In genomic region chr13:38347021-38347774, GRCm38 (mm10) we compare ENCODE assay signal across 7 mouse cellular contexts. TPM values are rescaled to one million over a fixed set of nuclear protein-coding genes. Genes with fewer than 3 reads are reported as not detected.
DNase-seq lines count a peak whose midpoint lies in the region; ATAC-seq and TF ChIP-seq lines count a peak whose summit lies in the region.

No protein-coding gene starts in this region.

- H3K79me2 ChIP-seq in CH12.LX (replicated peaks; ENCODE audit: control insufficient read depth, extremely low read depth, insufficient read depth, poor library complexity, severe bottlenecking): no peaks in the 10 kb centered on the region

- dilution Hi-C loops in CH12.LX (cut with MboI; ENCODE audit: extremely low pct_ligation_motif_present, extremely low pct_unique_long_range_greater_than_20kb, low sequenced_read_pairs): no loop called here

- ATAC-seq in forebrain, postnatal 0 days: no peak
- ATAC-seq in midbrain, embryonic 13.5 days: no peak

- WGBS in forebrain, postnatal 0 days: 4% methylated on average over 19 of the region's 19 CpGs
- WGBS in kidney, adult 2 months: 9% methylated on average over 19 of the region's 19 CpGs
- WGBS in midbrain, embryonic 13.5 days: 5% methylated on average over 19 of the region's 19 CpGs

- peaks cover 7 to 24% of the 10 kb centered on the region in 2 experiments for H3K4me1 ChIP-seq in CH12.LX (ENCODE audit: control insufficient read depth in 1 of 2, insufficient read depth in 2 of 2)
- peaks cover 8% of the 10 kb centered on the region; the same call in 1 of the 2 replicates for H3K4me1 ChIP-seq in forebrain, postnatal 0 days (ENCODE audit: insufficient read depth)
- peaks cover 19% of the 10 kb centered on the region; the same call in 1 of the 2 replicates for H3K4me1 ChIP-seq in kidney, adult 2 months (ENCODE audit: control insufficient read depth, insufficient read depth, low read length)
- H3K4me1 ChIP-seq in midbrain, embryonic 13.5 days (replicated peaks): peaks cover 30% of the 10 kb centered on the region

- no peak for TF ChIP-seq RAD21 in CH12.LX (IDR thresholded peaks at IDR 0.05; ENCODE audit: low read depth, low read length)

- peak overlapping the region in 2 of 3 experiments; percentile 28 to 58 for H3K4me3 ChIP-seq in CH12.LX (replicated peaks in 1 of 3; ENCODE audit: low read depth in 2 of 3, low read length in 2 of 3, poor library complexity in 1 of 3)
- H3K4me3 ChIP-seq in forebrain, postnatal 0 days (ENCODE audit: low read depth, low read length): peak overlapping the region; percentile 43
- H3K4me3 ChIP-seq in kidney, adult 2 months (ENCODE audit: insufficient read depth, low read depth, low read length): peak overlapping the region; percentile 57
- peak overlapping the region; percentile 47 for H3K4me3 ChIP-seq in midbrain, embryonic 13.5 days (replicated peaks)

- no peaks in the 10 kb centered on the region for H3K27me3 ChIP-seq in CH12.LX (replicated peaks)
- H3K27me3 ChIP-seq in forebrain, postnatal 0 days (ENCODE audit: insufficient read depth, low read length): peaks cover 53% of the 10 kb centered on the region
- H3K27me3 ChIP-seq in kidney, adult 2 months (replicated peaks; ENCODE audit: control insufficient read depth, insufficient read depth, low read length): no peaks in the 10 kb centered on the region
- H3K27me3 ChIP-seq in midbrain, embryonic 13.5 days: peaks cover 73% of the 10 kb centered on the region

- H3K9me3 ChIP-seq in CH12.LX (replicated peaks; ENCODE audit: low read length): peaks cover 22% of the 10 kb centered on the region
- H3K9me3 ChIP-seq in forebrain, postnatal 0 days (ENCODE audit: low read length): no peaks in the 10 kb centered on the region
- no peaks in the 10 kb centered on the region for H3K9me3 ChIP-seq in midbrain, embryonic 13.5 days

- in situ Hi-C loops in CH12.LX (cut with MboI; ENCODE audit: low pct_ligation_motif_present, low pct_unique_long_range_greater_than_20kb, low sequenced_read_pairs): loop anchor here (25.0 kb wide), 1 partner anchor 240 kb away; no protein-coding TSS in a partner anchor

- TF ChIP-seq CTCF in CH12.LX (conservative IDR thresholded peaks at IDR 0.05 in 1 of 2, IDR thresholded peaks at IDR 0.05 in 1 of 2; ENCODE audit: low read depth in 2 of 2, low read length in 2 of 2): no peak
- no peak for TF ChIP-seq CTCF in forebrain, postnatal 0 days (IDR thresholded peaks at IDR 0.05; ENCODE audit: low read depth)
- no peak for TF ChIP-seq CTCF in kidney, adult 2 months (conservative IDR thresholded peaks at IDR 0.05; ENCODE audit: insufficient read depth, insufficient read length, low read depth, low read length)

- H3K4me2 ChIP-seq in CH12.LX (ENCODE audit: insufficient read depth, low read depth, poor library complexity, severe bottlenecking): peak overlapping the region; percentile 80
- peak overlapping the region; percentile 77 for H3K4me2 ChIP-seq in forebrain, postnatal 0 days (ENCODE audit: low read depth)
- peak overlapping the region; percentile 79 for H3K4me2 ChIP-seq in midbrain, embryonic 13.5 days (replicated peaks)

- no peak overlapping the region; the same call in 1 of the 2 replicates for H3K27ac ChIP-seq in CH12.LX (ENCODE audit: insufficient read depth, low read depth)
- H3K27ac ChIP-seq in forebrain, postnatal 0 days (ENCODE audit: low read depth, low read length): no peak overlapping the region
- peak overlapping the region; percentile 24; the same call in 1 of the 2 replicates for H3K27ac ChIP-seq in kidney, adult 2 months (ENCODE audit: insufficient read depth, low read depth, low read length)
- no peak overlapping the region for H3K27ac ChIP-seq in midbrain, embryonic 13.5 days

- H3K9ac ChIP-seq in CH12.LX (ENCODE audit: insufficient read depth, low read depth): no peak overlapping the region
- no peak overlapping the region for H3K9ac ChIP-seq in forebrain, postnatal 0 days
- no peak overlapping the region for H3K9ac ChIP-seq in midbrain, embryonic 13.5 days (replicated peaks)

- peaks cover 0 to 7% of the 10 kb centered on the region in 2 experiments for H3K36me3 ChIP-seq in CH12.LX (replicated peaks in 1 of 2; ENCODE audit: control insufficient read depth in 1 of 2, insufficient read depth in 1 of 2, low read length in 1 of 2)
- H3K36me3 ChIP-seq in forebrain, postnatal 0 days (ENCODE audit: insufficient read depth): no peaks in the 10 kb centered on the region
- no peaks in the 10 kb centered on the region for H3K36me3 ChIP-seq in kidney, adult 2 months (ENCODE audit: control insufficient read depth, insufficient read depth, low read length)
- no peaks in the 10 kb centered on the region for H3K36me3 ChIP-seq in midbrain, embryonic 13.5 days

- TF ChIP-seq POLR2A in CH12.LX (IDR thresholded peaks at IDR 0.05; ENCODE audit: low read depth, low read length): no peak
- TF ChIP-seq POLR2A in kidney, adult 2 months (IDR thresholded peaks at IDR 0.05; ENCODE audit: low read depth, low read length): no peak

- DNase-seq in CH12.LX (ENCODE audit: extremely low read depth) (no peak), ES-CJ7 (ENCODE audit: low read depth, low spot score) (peak; percentile 32)
- DNase-seq in forebrain, postnatal 0 days: peak; percentile 13
- DNase-seq in kidney, adult 2 months: peak; percentile 88
- DNase-seq in layer of hippocampus, postnatal 25 days (ENCODE audit: extremely low spot score in 1 of 2, low spot score in 1 of 2): no peak
- DNase-seq in layer of hippocampus, postnatal 36 days: no peak

- TF ChIP-seq EP300 in CH12.LX (IDR thresholded peaks at IDR 0.05; ENCODE audit: low read length): no peak

TF ChIP-seq in CH12.LX, 34 proteins besides CTCF, POLR2A, EP300 and RAD21:
- TF ChIP-seq MXI1 (IDR thresholded peaks at IDR 0.05; ENCODE audit: low read depth, low read length): peak; percentile 33; the same call in 1 of the 2 replicates
- no peak for TF ChIP-seq ZNF384 (IDR thresholded peaks at IDR 0.05; ENCODE audit: low read depth, low read length)
- TF ChIP-seq TCF12 (IDR thresholded peaks at IDR 0.05; ENCODE audit: low read depth, low read length): peak; percentile 27; the same call in 1 of the 2 replicates
- peak; percentile 43; the same call in 1 of the 2 replicates for TF ChIP-seq SIN3A (IDR thresholded peaks at IDR 0.05; ENCODE audit: low read length)
- peak; percentile 21; the same call in 1 of the 2 replicates for TF ChIP-seq MEF2A (IDR thresholded peaks at IDR 0.05; ENCODE audit: borderline replicate concordance, low read depth, low read length)
TF ChIP-seq in CH12.LX: peak in this region for 4.

RNA-seq across cellular contexts. Expression of gene Bmp6, which starts 2.3 kb away (rescaled TPM):
- total RNA-seq in CH12.LX (2012; rRNA removed) (2.8 and 3.5 TPM in 2 replicates), CH12.LX (2014; rRNA removed) (0.16 TPM in 2 replicates)
- 0.38 and 0.77 TPM in 2 replicates for polyA plus RNA-seq in CH12.LX (2012; ENCODE audit: insufficient read length, low read depth)
- total RNA-seq in forebrain, postnatal 0 days (2014; rRNA removed): 8.5 and 16.3 TPM in 2 replicates
- 3.8 TPM in 2 replicates for polyA plus RNA-seq in forebrain, postnatal 0 days (2015; fragmentation: Nextera tagmentation; extraction: Ambion mirVana)
- polyA plus RNA-seq in kidney, adult 2 months (2012; rRNA removed): 63.5 and 67.0 TPM in 2 replicates
- polyA plus RNA-seq in midbrain, embryonic 13.5 days (2015; fragmentation: Nextera tagmentation; extraction: Ambion mirVana): 1.3 and 2.4 TPM in 2 replicates
- total RNA-seq in layer of hippocampus, postnatal 25 days (2021): 1 to 10 TPM; 3.8 to 4.3 TPM
- total RNA-seq in layer of hippocampus, postnatal 36 days (2021): 1 to 10 TPM; 3.0 to 6.4 TPM

Comparison
In these comparisons a context has a peak if more than half of its experiments do, and no peak if none do; other contexts are left out.
1. DNase-seq: peak in ES-CJ7 (single experiment), forebrain, postnatal 0 days (single experiment) and kidney, adult 2 months (single experiment); none in CH12.LX (single experiment), layer of hippocampus, postnatal 25 days (0 of 2) and layer of hippocampus, postnatal 36 days (0 of 2).
2. Peak in every context shown above with its lines, with median percentiles within 50 percentile points of each other: H3K4me2 ChIP-seq and H3K4me3 ChIP-seq.